Mouse (Mus musculus) hindbrain, embryonic 15.5 days (tissue): ENCODE results near the gene Mical3. TPM values are rescaled to one million over a fixed set of nuclear protein-coding genes. Genes with fewer than 3 reads are reported as not detected.

Experiments used
- ATAC-seq: fragments of 200-750 bp; cut with Nextera tagmentation; 2 replicates; pipeline ENCODE4 v1.8.0; 2017; ENCODE audit warnings: low read depth, moderate number of reproducible peaks, moderate TSS enrichment; ENCODE audit not compliant: low FRiP score
- H3K27ac ChIP-seq: fragments of 300-500 bp; sonication (generic); replicated peaks from 2 replicates; pipeline ENCODE4 v1.5.1; 2015; ENCODE audit warnings: mild to moderate bottlenecking, inconsistent platforms
- H3K27me3 ChIP-seq: fragments of 300-500 bp; sonication (generic); 2 replicates; pipeline ENCODE4 v1.6.1; 2015; ENCODE audit warnings: control low read depth, inconsistent platforms
- H3K36me3 ChIP-seq: fragments of 300-500 bp; sonication (generic); 2 replicates; pipeline ENCODE4 v1.6.1; 2015; ENCODE audit warnings: control low read depth, inconsistent platforms
- H3K4me1 ChIP-seq: fragments of 300-500 bp; sonication (generic); replicated peaks from 2 replicates; pipeline ENCODE4 v1.6.1; 2015; ENCODE audit warnings: control low read depth, inconsistent platforms
- H3K4me2 ChIP-seq: fragments of 300-500 bp; sonication (generic); 2 replicates; pipeline ENCODE4 v1.6.1; 2015; ENCODE audit warnings: moderate library complexity, mild to moderate bottlenecking, inconsistent platforms
- H3K4me3 ChIP-seq: fragments of 300-500 bp; sonication (generic); 2 replicates; pipeline ENCODE4 v1.5.1; 2015; ENCODE audit warnings: mild to moderate bottlenecking, inconsistent platforms
- H3K9ac ChIP-seq: fragments of 300-500 bp; sonication (generic); 2 replicates; pipeline ENCODE4 v1.6.1; 2015; ENCODE audit warnings: inconsistent platforms
- H3K9me3 ChIP-seq: fragments of 300-500 bp; sonication (generic); 2 replicates; pipeline ENCODE4 v1.6.1; 2016; ENCODE audit warnings: control low read depth, inconsistent platforms
- WGBS: fragments of 180-500 bp; shearing (Covaris S2); methylation state at CpG from one replicate; pipeline ENCODE4 v1.1.7; 2015; 5-methylcytosine and 5-hydroxymethylcytosine counted together
- polyA plus RNA-seq: library from polyadenylated mRNA; unstranded; fragments of >200 nt; fragmentation: Nextera tagmentation; extraction: Ambion mirVana; gene quantifications from 2 replicates; pipeline ENCODE4 v1.2.1, GENCODE M21; 2015

Mical3 gene
- polyA plus RNA-seq, 1 experiment from 2014 or later = 34.4 TPM

GRCm38 (mm10) chr6:121039286-121039685 is 91.5 kb downstream of the Mical3 start:
- Histone ChIP-seq H3K4me2 (no peak overlapping the region), H3K36me3 (peaks cover 63% of the 10 kb centered on the region), H3K9ac (no peak overlapping the region), H3K27ac (no peak overlapping the region), H3K27me3 (no peaks in the 10 kb centered on the region), H3K4me1 (no peaks in the 10 kb centered on the region), H3K4me3 (no peak overlapping the region), H3K9me3 (no peaks in the 10 kb centered on the region)
- WGBS = 79% methylated on average over 9 of the region's 9 CpGs
- no peak for ATAC-seq

GRCm38 (mm10) chr6:121037086-121037485 is 93.7 kb downstream of the Mical3 start:
- 59% methylated on average over 4 of the region's 4 CpGs for WGBS
- no peak overlapping the region for H3K9ac ChIP-seq
- no peak overlapping the region for H3K27ac ChIP-seq
- no peaks in the 10 kb centered on the region for H3K27me3 ChIP-seq
- peaks cover 85% of the 10 kb centered on the region for H3K36me3 ChIP-seq
- ATAC-seq = no peak
- H3K9me3 ChIP-seq = no peaks in the 10 kb centered on the region
- no peaks in the 10 kb centered on the region for H3K4me1 ChIP-seq
- H3K4me2 ChIP-seq = no peak overlapping the region
- H3K4me3 ChIP-seq = no peak overlapping the region

GRCm38 (mm10) chr6:121035929-121036328 is 94.9 kb downstream of the Mical3 start:
- Histone ChIP-seq H3K9ac (no peak overlapping the region), H3K36me3 (peaks cover 82% of the 10 kb centered on the region), H3K4me3 (no peak overlapping the region), H3K27ac (no peak overlapping the region), H3K9me3 (no peaks in the 10 kb centered on the region), H3K27me3 (no peaks in the 10 kb centered on the region), H3K4me1 (no peaks in the 10 kb centered on the region), H3K4me2 (no peak overlapping the region)
- WGBS = 87% methylated on average over 3 of the region's 3 CpGs
- no peak for ATAC-seq

GRCm38 (mm10) chr6:121035268-121035667 is 95.5 kb downstream of the Mical3 start:
- Histone ChIP-seq H3K4me2 (no peak overlapping the region), H3K4me3 (no peak overlapping the region), H3K27ac (no peak overlapping the region), H3K4me1 (no peaks in the 10 kb centered on the region), H3K27me3 (no peaks in the 10 kb centered on the region), H3K9ac (no peak overlapping the region), H3K9me3 (no peaks in the 10 kb centered on the region), H3K36me3 (peaks cover 83% of the 10 kb centered on the region)
- WGBS = 31% methylated on average over 12 of the region's 12 CpGs
- ATAC-seq = peak; percentile 66; the same call in 1 of the 2 replicates

- Histone ChIP-seq H3K36me3 (peaks cover 86% of the 10 kb centered on the region), H3K9ac (no peak overlapping the region), H3K9me3 (no peaks in the 10 kb centered on the region), H3K27me3 (no peaks in the 10 kb centered on the region), H3K27ac (no peak overlapping the region), H3K4me2 (no peak overlapping the region), H3K4me1 (no peaks in the 10 kb centered on the region), H3K4me3 (no peak overlapping the region)
- no peak for ATAC-seq
- 98% methylated on average over 3 of the region's 3 CpGs for WGBS
Measured at GRCm38 (mm10) chr6:121033250-121033649, 97.5 kb downstream of the Mical3 start.

- no peak overlapping the region for H3K4me2 ChIP-seq
- ATAC-seq = no peak
- 92% methylated on average over 7 of the region's 7 CpGs for WGBS
- no peak overlapping the region for H3K9ac ChIP-seq
- H3K4me1 ChIP-seq = peaks cover 15% of the 10 kb centered on the region
- no peak overlapping the region for H3K4me3 ChIP-seq
- H3K27me3 ChIP-seq = no peaks in the 10 kb centered on the region
- no peaks in the 10 kb centered on the region for H3K9me3 ChIP-seq
- peaks cover 69% of the 10 kb centered on the region for H3K36me3 ChIP-seq
- no peak overlapping the region for H3K27ac ChIP-seq
Measured at GRCm38 (mm10) chr6:121031370-121031769, 99.4 kb downstream of the Mical3 start.

- Histone ChIP-seq H3K27ac (no peak overlapping the region), H3K9ac (no peak overlapping the region), H3K4me3 (no peak overlapping the region), H3K9me3 (no peaks in the 10 kb centered on the region), H3K4me1 (peaks cover 21% of the 10 kb centered on the region), H3K4me2 (no peak overlapping the region), H3K27me3 (no peaks in the 10 kb centered on the region), H3K36me3 (peaks cover 60% of the 10 kb centered on the region)
- no peak for ATAC-seq
- 89% methylated on average over 19 of the region's 19 CpGs for WGBS
Measured at GRCm38 (mm10) chr6:121029897-121030589, 100.8 kb downstream of the Mical3 start.

GRCm38 (mm10) chr6:121028514-121028913 is 102.3 kb downstream of the Mical3 start:
- ATAC-seq = no peak
- H3K36me3 ChIP-seq = peaks cover 60% of the 10 kb centered on the region

GRCm38 (mm10) chr6:121027314-121027713 is 103.5 kb downstream of the Mical3 start:
- Histone ChIP-seq H3K27ac (no peak overlapping the region), H3K27me3 (no peaks in the 10 kb centered on the region), H3K4me2 (no peak overlapping the region), H3K4me3 (no peak overlapping the region), H3K36me3 (peaks cover 56% of the 10 kb centered on the region), H3K4me1 (peaks cover 21% of the 10 kb centered on the region), H3K9ac (no peak overlapping the region), H3K9me3 (no peaks in the 10 kb centered on the region)
- no peak for ATAC-seq
- WGBS = 34% methylated on average over 5 of the region's 5 CpGs

More at GRCm38 (mm10) chr6:121028514-121028913, 102.3 kb downstream of the Mical3 start:
- H3K9me3 ChIP-seq = no peaks in the 10 kb centered on the region
- H3K27ac ChIP-seq = no peak overlapping the region
- 96% methylated on average over 8 of the region's 8 CpGs for WGBS
- H3K4me1 ChIP-seq = peaks cover 21% of the 10 kb centered on the region
- H3K4me3 ChIP-seq = no peak overlapping the region
- no peaks in the 10 kb centered on the region for H3K27me3 ChIP-seq
- no peak overlapping the region for H3K4me2 ChIP-seq
- H3K9ac ChIP-seq = no peak overlapping the region

GRCm38 (mm10) chr6:121026866-121027265 is 103.9 kb downstream of the Mical3 start:
- peaks cover 57% of the 10 kb centered on the region for H3K36me3 ChIP-seq
- H3K27me3 ChIP-seq = no peaks in the 10 kb centered on the region
- H3K4me1 ChIP-seq = peaks cover 21% of the 10 kb centered on the region
- ATAC-seq = 0 out of 2 replicates have a peak, but pooled peaks have one; percentile 41
- no peak overlapping the region for H3K9ac ChIP-seq
- 53% methylated on average over 7 of the region's 7 CpGs for WGBS
- H3K27ac ChIP-seq = no peak overlapping the region
- H3K4me3 ChIP-seq = no peak overlapping the region
- no peaks in the 10 kb centered on the region for H3K9me3 ChIP-seq
- no peak overlapping the region for H3K4me2 ChIP-seq

GRCm38 (mm10) chr6:121026019-121026584 is 104.7 kb downstream of the Mical3 start:
- Histone ChIP-seq H3K9ac (no peak overlapping the region), H3K9me3 (no peaks in the 10 kb centered on the region), H3K4me3 (no peak overlapping the region), H3K27ac (no peak overlapping the region; the same call in 1 of the 2 replicates), H3K36me3 (peaks cover 60% of the 10 kb centered on the region), H3K4me2 (no peak overlapping the region), H3K27me3 (no peaks in the 10 kb centered on the region), H3K4me1 (peaks cover 21% of the 10 kb centered on the region)
- ATAC-seq = no peak
- 52% methylated on average over 10 of the region's 10 CpGs for WGBS

GRCm38 (mm10) chr6:121018147-121018546 is 112.7 kb downstream of the Mical3 start:
- ATAC-seq = no peak
- WGBS = 93% methylated on average over 4 of the region's 4 CpGs
- Histone ChIP-seq H3K36me3 (peaks cover 43% of the 10 kb centered on the region), H3K27me3 (no peaks in the 10 kb centered on the region), H3K4me1 (no peaks in the 10 kb centered on the region), H3K9ac (no peak overlapping the region), H3K4me3 (no peak overlapping the region), H3K9me3 (no peaks in the 10 kb centered on the region), H3K4me2 (no peak overlapping the region), H3K27ac (no peak overlapping the region)
